Mouse (Mus musculus): ENCODE results near the gene Carns1.
"Not testable (repeated sequence)": the region's sequence is repeated elsewhere in the genome, so short reads cannot be mapped to it uniquely, and the experiment has no call there.

The Carns1 gene

GRCm38 (mm10) chr19:4131768-4132167 is 43.5 kb downstream of the Carns1 start:
- no peak for DNase-seq (ENCODE audit: low spot score)

GRCm38 (mm10) chr19:4131075-4131474 is 44.2 kb downstream of the Carns1 start:
- DNase-seq (ENCODE audit: low spot score): no peak

- no peak for DNase-seq (ENCODE audit: low spot score)
Measured at GRCm38 (mm10) chr19:4130106-4130505, 45.2 kb downstream of the Carns1 start.

- no peak for DNase-seq (ENCODE audit: low spot score)
Measured at GRCm38 (mm10) chr19:4129462-4129861, 45.8 kb downstream of the Carns1 start.

- no peak for DNase-seq (ENCODE audit: low spot score)
Measured at GRCm38 (mm10) chr19:4126759-4127495, 48.4 kb downstream of the Carns1 start.

GRCm38 (mm10) chr19:4125741-4126696 is 49.3 kb downstream of the Carns1 start, which contains the start of gene Aip:
Gene Aip (minus strand): TSS chr19:4125858.
- peak; percentile 99 for DNase-seq (ENCODE audit: low spot score)

GRCm38 (mm10) chr19:4125268-4125667 is 50.0 kb downstream of the Carns1 start:
- not testable (repeated sequence) for DNase-seq (ENCODE audit: low spot score)

GRCm38 (mm10) chr19:4124432-4124831 is 50.8 kb downstream of the Carns1 start:
- DNase-seq (ENCODE audit: low spot score): no peak

GRCm38 (mm10) chr19:4122411-4123370 is 52.6 kb downstream of the Carns1 start:
- DNase-seq (ENCODE audit: low spot score): no peak

- not testable (repeated sequence) for DNase-seq (ENCODE audit: low spot score)
Measured at GRCm38 (mm10) chr19:4121896-4122295, 53.4 kb downstream of the Carns1 start.

GRCm38 (mm10) chr19:4121097-4121805 is 54.0 kb downstream of the Carns1 start:
- peak; percentile 99 for DNase-seq (ENCODE audit: low spot score)

GRCm38 (mm10) chr19:4120496-4120895 is 54.8 kb downstream of the Carns1 start:
- no peak for DNase-seq (ENCODE audit: low spot score)

- no peak for DNase-seq (ENCODE audit: low spot score)
Measured at GRCm38 (mm10) chr19:4119716-4120487, 55.4 kb downstream of the Carns1 start.

GRCm38 (mm10) chr19:4118350-4118749 is 56.9 kb downstream of the Carns1 start:
- no peak for DNase-seq (ENCODE audit: low spot score)

GRCm38 (mm10) chr19:4117006-4117405 is 58.3 kb downstream of the Carns1 start:
- DNase-seq (ENCODE audit: low spot score): no peak

- no peak for DNase-seq (ENCODE audit: low spot score)
Measured at GRCm38 (mm10) chr19:4115816-4116215, 59.5 kb downstream of the Carns1 start.

- peak; percentile 45 for DNase-seq (ENCODE audit: low spot score)
Measured at GRCm38 (mm10) chr19:4115144-4115543, 60.1 kb downstream of the Carns1 start.

GRCm38 (mm10) chr19:4114551-4114950 is 60.7 kb downstream of the Carns1 start:
- peak; percentile 44 for DNase-seq (ENCODE audit: low spot score)

Data from testis, postnatal 10 days (tissue).